Mouse (Mus musculus) limb, embryonic 15.5 days (tissue): ENCODE results near the gene Tpx2. TPM values are rescaled to one million over a fixed set of nuclear protein-coding genes. Genes with fewer than 3 reads are reported as not detected.

Experiments
- ATAC-seq: fragments of 200-750 bp; cut with Nextera tagmentation; 2 replicates; pipeline ENCODE4 v1.8.0; 2017; ENCODE audit warnings: low read depth, moderate TSS enrichment; ENCODE audit not compliant: insufficient number of reproducible peaks, low FRiP score, low TSS enrichment
- H3K27ac ChIP-seq: fragments of 300-500 bp; sonication (generic); 2 replicates; pipeline ENCODE4 v1.5.1; 2015; ENCODE audit warnings: moderate library complexity, mild to moderate bottlenecking, inconsistent platforms
- H3K27me3 ChIP-seq: fragments of 300-500 bp; sonication (generic); 2 replicates; pipeline ENCODE4 v1.6.1; 2015; ENCODE audit warnings: inconsistent platforms
- H3K36me3 ChIP-seq: fragments of 300-500 bp; sonication (generic); 2 replicates; pipeline ENCODE4 v1.6.1; 2015; ENCODE audit warnings: inconsistent platforms
- H3K4me1 ChIP-seq: fragments of 300-500 bp; sonication (generic); 2 replicates; pipeline ENCODE4 v1.6.1; 2015; ENCODE audit warnings: inconsistent platforms
- H3K4me2 ChIP-seq: fragments of 300-500 bp; sonication (generic); 2 replicates; pipeline ENCODE4 v1.6.1; 2015; ENCODE audit warnings: mild to moderate bottlenecking, inconsistent platforms
- H3K4me3 ChIP-seq: fragments of 300-500 bp; sonication (generic); 2 replicates; pipeline ENCODE4 v1.5.1; 2015; ENCODE audit warnings: mild to moderate bottlenecking, inconsistent platforms
- H3K9ac ChIP-seq: fragments of 300-500 bp; sonication (generic); 2 replicates; pipeline ENCODE4 v1.6.1; 2015; ENCODE audit warnings: inconsistent platforms
- H3K9me3 ChIP-seq: fragments of 300-500 bp; sonication (generic); 2 replicates; pipeline ENCODE4 v1.6.1; 2016; ENCODE audit warnings: inconsistent platforms
- WGBS: fragments of 180-500 bp; shearing (Covaris S2); methylation state at CpG from one replicate; pipeline ENCODE4 v1.1.7; 2015; 5-methylcytosine and 5-hydroxymethylcytosine counted together
- polyA plus RNA-seq: library from polyadenylated mRNA; unstranded; fragments of >200 nt; fragmentation: Nextera tagmentation; extraction: Ambion mirVana; gene quantifications from 2 replicates; pipeline ENCODE4 v1.2.1, GENCODE M21; 2015

Tpx2 gene
- polyA plus RNA-seq, 1 experiment from 2014 or later: 69.1 TPM

DNA sequence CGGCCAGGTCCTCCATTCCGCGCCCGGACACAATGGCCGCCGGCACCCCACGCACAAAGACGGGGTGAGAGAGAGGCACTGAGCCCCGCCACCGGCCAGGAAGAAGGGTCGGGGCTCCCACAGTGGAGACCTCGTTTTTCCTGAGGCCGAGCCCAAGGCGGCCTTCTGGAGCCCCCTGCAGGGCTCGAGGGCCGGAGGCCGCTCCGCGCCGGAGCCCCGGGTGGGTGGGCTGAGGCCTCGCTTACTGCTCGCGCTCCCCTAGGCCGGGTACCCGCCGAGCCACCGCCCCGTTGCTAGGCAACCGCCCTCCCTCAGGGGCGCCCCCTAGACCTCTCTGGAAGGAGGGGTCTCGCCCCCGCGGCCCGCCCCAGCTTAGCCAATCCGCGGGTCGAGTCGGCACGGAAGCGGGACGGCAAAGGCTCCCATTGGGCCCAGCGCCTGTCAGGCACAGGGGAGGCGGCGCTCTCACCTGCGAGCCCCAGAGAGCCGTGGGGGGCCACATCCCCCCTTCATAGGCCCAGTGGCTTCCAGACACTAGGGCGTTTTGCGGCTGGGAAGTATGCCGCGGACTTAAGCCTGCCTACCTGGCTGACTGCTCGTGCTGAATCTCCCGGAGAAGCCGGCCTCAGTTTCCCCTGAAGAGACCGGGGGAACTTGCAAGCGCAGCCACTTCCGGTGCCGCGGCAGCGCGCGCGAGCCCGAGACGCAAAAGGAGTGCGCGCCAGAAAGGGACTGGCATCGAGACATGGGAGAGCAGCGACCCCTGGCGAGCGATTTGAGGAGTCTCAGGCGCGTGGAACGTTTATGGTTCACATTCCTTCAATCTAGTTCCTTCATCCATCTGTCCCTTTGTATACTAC, 16.5 kb upstream of the Tpx2 start, which contains the start of gene Bcl2l1:
TSS of gene Bcl2l1 (minus strand) at position 710 of the 860 bp plus-strand sequence.
- Histone ChIP-seq H3K4me1 (peaks cover 32% of the 10 kb centered on the region), H3K27ac (peak within 1 kb of the TSS; percentile 98), H3K27me3 (no peaks in the 10 kb centered on the region), H3K4me3 (peak within 1 kb of the TSS; percentile 76), H3K4me2 (peak within 1 kb of the TSS; percentile 70), H3K9ac (peak within 1 kb of the TSS; percentile 82), H3K9me3 (no peaks in the 10 kb centered on the region), H3K36me3 (no peaks in the 10 kb centered on the region)
- peak; percentile 98 for ATAC-seq
- under 1% methylated on average over 74 of the region's 74 CpGs for WGBS

DNA sequence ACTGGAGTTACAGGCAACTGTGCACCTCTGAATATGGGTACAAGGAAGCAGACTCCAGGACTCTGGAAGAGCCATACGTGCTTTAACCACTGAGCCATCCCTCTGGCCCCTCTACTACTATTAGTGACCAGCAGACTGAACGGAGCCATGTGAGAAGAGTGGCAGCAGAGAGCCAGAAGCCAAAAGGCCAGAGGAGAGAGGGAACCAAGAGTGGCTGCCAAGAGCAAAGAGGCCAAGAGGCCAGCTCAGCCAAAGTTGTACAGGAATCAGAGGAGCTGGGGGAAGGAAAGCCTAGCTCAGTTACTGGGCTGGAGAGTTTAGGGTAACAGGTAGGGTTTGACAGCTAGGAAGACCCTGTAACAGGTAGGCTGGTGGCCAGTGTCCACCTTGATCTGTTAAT, 8.5 kb upstream of the Tpx2 start:
- no peaks in the 10 kb centered on the region for H3K4me1 ChIP-seq
- H3K9ac ChIP-seq: no peak overlapping the region
- H3K4me3 ChIP-seq: no peak overlapping the region
- H3K9me3 ChIP-seq: no peaks in the 10 kb centered on the region
- H3K27me3 ChIP-seq: no peaks in the 10 kb centered on the region
- ATAC-seq: no peak
- no peak overlapping the region for H3K4me2 ChIP-seq
- no peak overlapping the region for H3K27ac ChIP-seq
- H3K36me3 ChIP-seq: no peaks in the 10 kb centered on the region
- 66% methylated on average over 2 of the region's 2 CpGs for WGBS

DNA sequence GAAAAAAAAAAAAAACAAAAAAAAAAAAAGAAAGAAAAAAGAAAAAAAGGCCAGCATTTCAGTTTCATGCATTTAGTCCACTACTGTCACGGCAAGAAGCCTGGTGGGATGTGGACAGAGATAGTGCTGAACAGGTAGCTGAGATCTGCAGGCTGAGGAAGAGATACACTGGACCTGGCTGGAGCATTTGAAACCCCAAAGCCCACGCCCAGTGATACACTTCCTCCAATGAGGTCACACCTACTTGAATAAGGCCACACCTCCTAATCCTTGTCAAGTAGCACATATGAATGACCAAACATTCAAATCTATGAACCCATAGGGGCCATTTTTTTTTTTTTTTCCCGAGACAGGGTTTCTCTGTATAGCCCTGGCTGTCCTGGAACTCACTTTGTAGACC, 5.0 kb upstream of the Tpx2 start:
- WGBS: 69% methylated on average over 3 of the region's 3 CpGs
- H3K4me3 ChIP-seq: no peak overlapping the region
- H3K36me3 ChIP-seq: no peaks in the 10 kb centered on the region
- no peak for ATAC-seq
- no peak overlapping the region for H3K4me2 ChIP-seq
- H3K27ac ChIP-seq: no peak overlapping the region
- H3K9me3 ChIP-seq: no peaks in the 10 kb centered on the region
- no peaks in the 10 kb centered on the region for H3K4me1 ChIP-seq
- no peaks in the 10 kb centered on the region for H3K27me3 ChIP-seq
- no peak overlapping the region for H3K9ac ChIP-seq

DNA sequence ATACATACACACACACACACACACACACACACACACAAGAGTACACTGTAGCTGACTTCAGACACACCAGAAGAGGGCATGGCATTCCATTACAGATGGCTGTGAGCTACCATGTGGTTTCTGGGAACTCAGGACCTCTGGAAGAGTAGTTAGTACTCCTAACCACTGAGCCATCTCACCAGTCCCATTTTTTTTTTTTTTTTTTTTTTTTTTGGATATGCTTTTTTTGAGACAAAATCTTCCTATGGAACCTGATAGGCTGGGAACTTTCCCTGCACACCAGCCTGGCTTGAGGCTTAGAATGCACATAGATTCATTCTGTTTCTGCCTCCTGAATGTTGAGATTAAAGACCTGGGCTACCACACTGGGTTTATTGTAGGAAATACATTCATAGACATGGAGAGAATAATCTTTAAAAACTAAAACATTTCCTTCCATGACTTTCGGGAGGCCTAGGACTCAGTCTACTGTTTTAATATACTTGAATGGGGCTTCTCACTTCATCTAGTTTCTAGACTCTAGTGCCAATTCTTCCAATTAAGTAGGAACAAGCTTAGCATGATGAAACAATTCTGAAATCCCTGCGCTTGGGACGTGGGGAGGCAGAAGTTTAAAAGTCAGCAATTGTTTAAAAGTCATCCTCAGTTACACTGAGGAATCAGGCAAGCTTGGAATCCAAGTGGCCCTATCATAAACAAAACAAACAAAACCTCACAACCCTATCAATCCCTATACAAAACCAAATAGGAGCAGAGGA, 528 bp upstream of the Tpx2 start:
- peak overlapping the region; percentile 73 for H3K4me3 ChIP-seq
- 20% methylated on average over 3 of the region's 3 CpGs for WGBS
- H3K27me3 ChIP-seq: no peaks in the 10 kb centered on the region
- no peak overlapping the region for H3K9ac ChIP-seq
- ATAC-seq: no peak
- peak overlapping the region; percentile 37 for H3K4me2 ChIP-seq
- H3K9me3 ChIP-seq: no peaks in the 10 kb centered on the region
- 0 out of 2 replicates have a peak, but pooled peaks cover 1% of the 10 kb centered on the region for H3K36me3 ChIP-seq
- peaks cover 19% of the 10 kb centered on the region for H3K4me1 ChIP-seq
- H3K27ac ChIP-seq: no peak overlapping the region

DNA sequence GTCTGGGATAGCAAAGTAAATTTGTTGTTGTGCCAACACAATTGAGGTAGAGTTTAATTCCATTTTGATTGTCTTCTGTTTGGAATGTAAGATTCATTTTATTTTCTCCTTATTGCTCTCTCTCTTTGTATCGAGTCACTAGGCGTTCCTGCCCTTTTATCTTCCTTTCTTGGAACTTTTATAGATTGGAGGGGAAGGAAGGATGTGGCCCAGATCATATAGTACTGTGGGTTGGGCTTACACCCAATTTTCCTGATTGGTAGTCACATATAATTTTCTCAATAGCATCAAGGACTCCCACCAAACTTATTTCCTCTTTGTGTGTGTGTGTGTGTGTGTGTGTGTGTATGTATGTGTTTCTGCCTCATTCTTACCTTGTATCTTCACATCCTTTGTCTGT, 702 bp downstream of the Tpx2 start:
- no peaks in the 10 kb centered on the region for H3K9me3 ChIP-seq
- no peak for ATAC-seq
- 0% methylated on average over 2 of the region's 2 CpGs for WGBS

DNA sequence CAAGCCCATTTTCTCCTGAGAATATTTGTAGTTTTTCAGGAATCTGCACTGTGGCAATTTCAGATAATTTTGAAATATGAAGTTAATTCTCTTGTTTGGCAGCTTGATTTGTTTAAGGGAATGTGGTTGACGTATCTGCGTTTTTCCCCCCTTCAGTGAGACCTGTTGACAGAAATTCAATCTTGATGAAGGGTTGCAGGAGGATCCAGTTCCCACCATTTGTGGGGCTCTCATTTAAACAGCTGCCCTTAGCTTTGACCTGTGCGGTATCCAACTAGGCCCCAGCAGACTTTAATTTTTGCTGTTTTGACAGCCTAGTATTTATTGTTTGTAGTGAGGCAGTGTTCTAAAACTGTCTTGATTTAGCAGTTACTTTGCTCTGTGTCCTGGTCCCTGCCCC, 11.7 kb downstream of the Tpx2 start:
- Histone ChIP-seq H3K36me3 (peaks cover 52% of the 10 kb centered on the region), H3K9ac (no peak overlapping the region), H3K4me2 (no peak overlapping the region), H3K4me1 (no peaks in the 10 kb centered on the region), H3K27me3 (no peaks in the 10 kb centered on the region), H3K4me3 (no peak overlapping the region), H3K27ac (no peak overlapping the region), H3K9me3 (no peaks in the 10 kb centered on the region)
- ATAC-seq: no peak
- WGBS: 74% methylated on average over 3 of the region's 3 CpGs

More for the DNA sequence above, 702 bp downstream of the Tpx2 start:
- H3K9ac ChIP-seq: peak overlapping the region; percentile 39; the same call in 1 of the 2 replicates
- H3K4me2 ChIP-seq: peak overlapping the region; percentile 74
- H3K36me3 ChIP-seq: 0 out of 2 replicates have a peak, but pooled peaks cover 13% of the 10 kb centered on the region
- H3K4me1 ChIP-seq: peaks cover 19% of the 10 kb centered on the region
- H3K4me3 ChIP-seq: peak overlapping the region; percentile 73
- no peak overlapping the region for H3K27ac ChIP-seq
- H3K27me3 ChIP-seq: no peaks in the 10 kb centered on the region

DNA sequence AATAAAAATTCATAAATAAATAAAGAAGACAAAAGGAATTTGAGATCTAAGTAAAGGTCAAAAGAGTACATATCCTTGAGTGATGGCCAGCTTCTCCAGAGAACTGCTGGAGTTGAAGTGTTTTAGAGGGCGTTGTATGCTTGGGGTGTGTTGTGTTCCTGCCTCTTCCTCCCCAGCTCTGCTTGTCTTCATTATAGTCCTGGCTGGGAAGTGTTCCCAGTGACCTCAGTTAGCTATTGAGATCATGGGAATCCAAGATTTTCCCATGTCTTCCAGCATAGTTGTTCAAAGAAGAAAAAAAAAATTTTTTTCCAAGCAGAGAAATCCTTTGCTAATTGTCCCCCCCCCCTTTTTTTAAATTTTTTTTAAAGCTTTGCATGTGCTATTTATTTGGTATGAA, 14.1 kb downstream of the Tpx2 start:
- Histone ChIP-seq H3K27ac (no peak overlapping the region), H3K4me1 (no peaks in the 10 kb centered on the region), H3K9me3 (no peaks in the 10 kb centered on the region), H3K27me3 (no peaks in the 10 kb centered on the region), H3K36me3 (peaks cover 41% of the 10 kb centered on the region), H3K4me2 (no peak overlapping the region), H3K4me3 (no peak overlapping the region), H3K9ac (no peak overlapping the region)
- 96% methylated on average over 1 of the region's 1 CpGs for whole genome bisulfite sequencing
- ATAC-seq: no peak

DNA sequence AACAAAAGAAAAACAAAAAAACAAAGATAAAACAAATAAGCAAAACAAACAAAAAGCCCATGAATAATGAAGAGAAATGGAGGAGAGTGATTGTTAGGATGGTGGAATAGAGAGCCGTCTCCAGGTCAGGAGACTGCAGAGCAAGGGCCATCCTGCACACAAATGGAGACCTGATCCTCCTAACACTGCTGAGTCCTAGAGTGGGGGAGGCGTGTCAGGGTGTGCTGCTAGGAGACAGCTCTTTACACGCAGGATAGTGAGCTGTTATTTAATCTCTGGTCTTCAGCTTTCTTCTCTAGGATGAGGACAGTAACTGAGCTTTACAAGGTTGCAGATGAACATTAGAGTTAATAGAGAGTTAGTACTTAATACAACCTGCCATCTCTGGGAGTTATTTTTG, 14.9 kb downstream of the Tpx2 start:
- H3K27ac ChIP-seq: no peak overlapping the region
- 86% methylated on average over 3 of the region's 3 CpGs for WGBS
- H3K4me1 ChIP-seq: no peaks in the 10 kb centered on the region
- ATAC-seq: no peak
- H3K4me3 ChIP-seq: no peak overlapping the region
- H3K9me3 ChIP-seq: no peaks in the 10 kb centered on the region
- no peak overlapping the region for H3K4me2 ChIP-seq
- peaks cover 40% of the 10 kb centered on the region; the same call in 1 of the 2 replicates for H3K36me3 ChIP-seq
- H3K9ac ChIP-seq: no peak overlapping the region
- no peaks in the 10 kb centered on the region for H3K27me3 ChIP-seq

DNA sequence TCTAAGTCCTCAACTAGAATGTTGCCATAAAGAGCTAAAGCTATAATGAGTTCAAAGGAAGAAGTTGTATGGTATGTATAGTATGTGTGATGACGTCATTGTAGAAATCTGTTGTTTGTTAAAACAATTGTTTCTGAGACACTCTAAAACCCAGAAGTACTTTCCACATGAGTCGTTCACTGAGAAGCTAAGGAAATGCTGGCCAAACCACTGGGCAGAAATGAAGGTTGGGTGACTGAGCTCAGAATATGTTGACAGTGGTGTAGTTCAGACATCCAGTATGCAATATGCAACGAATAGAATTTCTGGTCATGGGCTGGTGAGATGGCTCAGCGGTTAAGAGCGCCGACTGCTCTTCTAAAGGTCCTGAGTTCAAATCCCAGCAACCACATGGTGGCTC, 15.6 kb downstream of the Tpx2 start:
- Histone ChIP-seq H3K36me3 (peaks cover 38% of the 10 kb centered on the region; the same call in 1 of the 2 replicates), H3K9ac (no peak overlapping the region), H3K4me1 (no peaks in the 10 kb centered on the region), H3K27ac (no peak overlapping the region), H3K27me3 (no peaks in the 10 kb centered on the region), H3K4me2 (no peak overlapping the region), H3K9me3 (no peaks in the 10 kb centered on the region), H3K4me3 (no peak overlapping the region)
- WGBS: 88% methylated on average over 6 of the region's 6 CpGs
- no peak for ATAC-seq

DNA sequence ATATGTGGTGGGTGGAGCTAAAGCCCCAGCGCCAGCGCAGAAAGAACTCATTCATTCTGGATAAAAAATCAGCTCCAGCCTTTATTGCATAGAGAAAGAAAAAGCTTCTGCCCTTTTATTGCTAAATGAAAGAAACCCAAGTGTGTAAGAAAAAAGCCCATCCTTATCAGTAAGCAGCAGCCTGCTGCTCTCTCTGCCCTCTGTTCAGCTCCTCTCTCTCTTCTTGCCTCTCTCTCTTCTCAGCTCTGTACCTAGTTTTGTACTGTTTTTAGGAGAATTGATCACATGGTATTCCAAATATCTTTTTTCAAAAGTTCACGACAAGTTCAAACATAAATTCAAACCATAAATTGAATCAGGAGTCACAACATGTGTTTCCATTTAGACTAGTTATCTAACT, 30.5 kb downstream of the Tpx2 start:
- no peak overlapping the region for H3K4me3 ChIP-seq
- H3K27me3 ChIP-seq: no peaks in the 10 kb centered on the region
- H3K9me3 ChIP-seq: no peaks in the 10 kb centered on the region
- no peak overlapping the region for H3K4me2 ChIP-seq
- H3K9ac ChIP-seq: no peak overlapping the region
- WGBS: 85% methylated on average over 3 of the region's 3 CpGs
- H3K36me3 ChIP-seq: peaks cover 74% of the 10 kb centered on the region
- H3K4me1 ChIP-seq: no peaks in the 10 kb centered on the region
- ATAC-seq: no peak
- no peak overlapping the region for H3K27ac ChIP-seq

DNA sequence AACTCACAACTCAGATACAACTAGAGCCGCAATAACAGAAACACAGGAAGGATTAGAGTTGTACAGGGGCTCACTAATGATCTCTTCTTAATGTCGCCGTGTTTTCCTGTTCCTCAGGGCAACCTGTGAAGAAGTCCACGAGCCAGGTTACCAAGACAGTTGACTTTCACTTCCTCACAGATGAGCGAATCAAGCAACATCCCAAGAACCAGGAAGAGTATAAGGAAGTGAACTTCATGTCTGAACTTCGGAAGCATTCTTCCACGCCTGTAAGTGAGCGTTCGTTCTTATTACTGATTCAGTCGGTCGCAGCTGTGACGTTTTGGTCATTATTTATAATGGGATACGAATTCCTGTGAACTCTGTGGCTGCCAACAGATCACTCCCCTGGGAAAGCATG, 33.1 kb downstream of the Tpx2 start:
- H3K4me2 ChIP-seq: no peak overlapping the region
- no peaks in the 10 kb centered on the region for H3K4me1 ChIP-seq
- peaks cover 84% of the 10 kb centered on the region for H3K36me3 ChIP-seq
- WGBS: 84% methylated on average over 13 of the region's 13 CpGs
- H3K9me3 ChIP-seq: no peaks in the 10 kb centered on the region
- no peak overlapping the region for H3K4me3 ChIP-seq
- no peak overlapping the region for H3K9ac ChIP-seq
- no peak overlapping the region for H3K27ac ChIP-seq
- ATAC-seq: no peak
- no peaks in the 10 kb centered on the region for H3K27me3 ChIP-seq

DNA sequence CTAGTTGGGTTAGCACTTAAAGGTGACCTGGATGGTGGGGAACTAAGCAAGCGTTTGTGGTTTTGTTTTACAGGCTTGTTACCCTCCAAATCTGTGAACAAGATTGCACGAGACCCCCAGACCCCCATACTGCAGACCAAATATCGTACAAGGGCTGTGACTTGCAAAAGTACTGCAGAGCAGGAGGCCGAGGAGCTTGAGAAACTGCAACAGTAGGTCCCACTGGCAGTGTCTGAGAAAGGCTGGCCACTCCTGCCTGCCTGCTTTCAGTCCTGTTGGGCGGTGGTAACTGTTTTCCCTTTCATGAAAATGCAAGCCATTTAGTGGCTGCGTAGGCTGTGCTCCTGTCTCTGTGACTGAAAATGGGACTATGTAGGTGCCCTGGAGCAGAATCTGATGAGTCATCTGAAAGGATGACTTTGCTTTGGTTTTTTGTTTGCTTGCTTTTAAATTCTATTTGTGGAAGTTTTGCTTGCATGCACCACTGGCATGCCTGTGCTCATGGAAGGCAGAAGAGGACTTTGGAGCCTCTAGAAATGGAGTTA, 36.4 kb downstream of the Tpx2 start:
- H3K9me3 ChIP-seq: no peaks in the 10 kb centered on the region
- no peaks in the 10 kb centered on the region for H3K27me3 ChIP-seq
- ATAC-seq: no peak
- peaks cover 91% of the 10 kb centered on the region for H3K36me3 ChIP-seq
- no peak overlapping the region for H3K4me3 ChIP-seq
- WGBS: 92% methylated on average over 6 of the region's 6 CpGs
- no peaks in the 10 kb centered on the region for H3K4me1 ChIP-seq
- H3K4me2 ChIP-seq: no peak overlapping the region
- H3K27ac ChIP-seq: no peak overlapping the region
- no peak overlapping the region for H3K9ac ChIP-seq
